Mouse (Mus musculus): ENCODE data around the gene Gm9945. TPM values are rescaled to one million over a fixed set of nuclear protein-coding genes. Genes with fewer than 3 reads are reported as not detected.
A peak's percentile ranks its signal among the peaks of the same experiment; 100 is the strongest.

The Gm9945 gene
- polyA plus RNA-seq, 1 experiment from 2014 or later = not detected

DNA sequence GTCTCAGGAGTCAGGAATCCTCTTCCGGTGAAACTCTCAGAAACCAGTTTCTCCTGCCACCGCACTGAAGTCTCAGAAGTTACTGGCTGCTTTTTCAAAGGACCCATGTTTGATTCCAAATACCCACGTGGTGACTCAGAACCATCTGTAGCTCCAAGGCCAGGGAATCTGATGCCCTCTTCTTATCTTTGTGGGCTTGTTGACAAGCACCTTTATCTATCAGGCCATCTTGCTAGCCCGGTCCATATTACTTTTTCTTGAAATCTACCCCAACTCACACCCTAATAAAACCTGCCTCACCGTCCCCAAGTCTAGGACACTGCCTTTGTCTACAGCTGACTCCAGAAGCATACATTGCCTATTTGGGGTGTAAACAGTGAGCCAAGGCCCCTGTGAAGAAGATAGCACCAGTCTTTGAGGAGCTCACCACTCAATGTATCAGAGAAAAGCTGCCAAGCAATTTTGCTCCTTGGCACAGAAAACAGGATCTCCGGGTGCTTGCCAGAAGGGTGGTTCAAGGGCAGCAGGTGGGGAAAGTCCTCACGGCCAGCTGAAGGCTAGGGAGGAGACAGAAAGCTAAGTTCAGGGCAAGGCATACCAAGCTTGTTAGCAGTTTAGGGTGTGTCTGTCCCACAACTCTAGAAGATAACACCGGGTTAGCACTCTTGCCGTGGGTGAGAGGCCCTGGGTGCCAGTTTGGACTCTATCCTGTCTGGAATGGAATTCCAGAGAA is 3.4 kb downstream of the Gm9945 start:
- peaks cover 52% of the 10 kb centered on the region for H3K27me3 ChIP-seq (ENCODE audit: control insufficient read depth, insufficient read depth, low read depth, low read length)
- H3K36me3 ChIP-seq (ENCODE audit: control insufficient read depth, insufficient read depth, low read length) = no peaks in the 10 kb centered on the region

DNA sequence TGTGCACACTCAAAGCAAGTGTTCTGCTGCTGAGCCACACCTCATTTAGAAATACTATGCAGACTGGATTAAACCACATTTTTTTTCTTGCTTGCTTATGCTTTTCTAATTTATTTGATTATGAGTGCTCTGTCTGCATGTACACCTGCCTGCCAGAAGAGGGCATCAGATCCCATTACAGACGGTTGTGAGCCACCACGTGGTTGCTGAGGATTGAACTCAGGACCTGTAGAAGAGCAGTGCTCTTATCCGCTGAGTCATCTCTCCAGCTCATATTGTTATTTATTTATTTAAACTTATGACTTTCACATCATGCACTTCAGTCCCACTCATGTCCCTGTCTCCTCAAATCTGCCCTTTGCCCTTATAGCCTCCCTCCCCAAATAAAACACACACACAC is 5.8 kb downstream of the Gm9945 start:
- Histone ChIP-seq H3K9ac (ENCODE audit: low read depth, low read length) (no peak overlapping the region), H3K4me2 (ENCODE audit: low read length) (no peak overlapping the region), H3K27ac (ENCODE audit: low read length) (no peak overlapping the region), H3K9me3 (replicated peaks; ENCODE audit: control insufficient read depth, low read length, poor library complexity, severe bottlenecking) (no peaks in the 10 kb centered on the region), H3K36me3 (ENCODE audit: control insufficient read depth, insufficient read depth, low read length) (no peaks in the 10 kb centered on the region), H3K27me3 (ENCODE audit: control insufficient read depth, insufficient read depth, low read depth, low read length) (peaks cover 32% of the 10 kb centered on the region), H3K4me1 (ENCODE audit: control insufficient read depth, insufficient read depth, low read length) (peaks cover 6% of the 10 kb centered on the region; the same call in 1 of the 2 replicates), H3K4me3 (ENCODE audit: low read depth, low read length) (no peak overlapping the region)
- ATAC-seq = no peak
- 46% methylated on average over 3 of the region's 3 CpGs for WGBS

More for the DNA sequence above, 3.4 kb downstream of the Gm9945 start:
- H3K27ac ChIP-seq (ENCODE audit: low read length) = no peak overlapping the region
- no peak overlapping the region for H3K4me3 ChIP-seq (ENCODE audit: low read depth, low read length)
- no peak overlapping the region for H3K4me2 ChIP-seq (ENCODE audit: low read length)
- ATAC-seq = no peak
- H3K9ac ChIP-seq (ENCODE audit: low read depth, low read length) = no peak overlapping the region
- peaks cover 16% of the 10 kb centered on the region; the same call in 1 of the 2 replicates for H3K4me1 ChIP-seq (ENCODE audit: control insufficient read depth, insufficient read depth, low read length)
- H3K9me3 ChIP-seq (replicated peaks; ENCODE audit: control insufficient read depth, low read length, poor library complexity, severe bottlenecking) = no peaks in the 10 kb centered on the region
- 75% methylated on average over 9 of the region's 9 CpGs for WGBS

DNA sequence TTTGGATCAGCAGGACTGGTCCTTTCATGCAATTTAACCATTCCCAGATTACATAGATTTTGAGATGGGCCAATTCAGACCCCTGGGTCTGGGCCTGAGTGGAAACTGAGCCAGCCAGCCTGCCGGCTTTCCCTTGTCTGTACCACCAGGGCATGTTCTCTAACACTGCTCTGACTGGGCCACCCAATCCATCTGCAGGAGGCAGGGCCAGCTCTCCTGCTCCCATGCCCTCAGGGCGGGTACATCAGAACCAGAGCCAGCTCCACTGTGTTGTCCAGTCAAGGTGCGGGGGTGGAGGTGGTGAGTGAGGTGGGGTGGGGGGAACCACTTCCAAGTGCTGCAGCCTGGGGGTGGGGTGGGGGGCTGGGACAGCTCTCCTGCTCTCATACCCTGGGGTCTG is 6.4 kb downstream of the Gm9945 start:
- H3K9me3 ChIP-seq (replicated peaks; ENCODE audit: control insufficient read depth, low read length, poor library complexity, severe bottlenecking) = no peaks in the 10 kb centered on the region
- H3K4me2 ChIP-seq (ENCODE audit: low read length) = no peak overlapping the region
- peak; percentile 42; the same call in 1 of the 2 replicates for ATAC-seq
- peaks cover 6% of the 10 kb centered on the region; the same call in 1 of the 2 replicates for H3K4me1 ChIP-seq (ENCODE audit: control insufficient read depth, insufficient read depth, low read length)
- no peak overlapping the region for H3K9ac ChIP-seq (ENCODE audit: low read depth, low read length)
- H3K27ac ChIP-seq (ENCODE audit: low read length) = no peak overlapping the region
- no peaks in the 10 kb centered on the region for H3K36me3 ChIP-seq (ENCODE audit: control insufficient read depth, insufficient read depth, low read length)
- H3K27me3 ChIP-seq (ENCODE audit: control insufficient read depth, insufficient read depth, low read depth, low read length) = peaks cover 28% of the 10 kb centered on the region
- no peak overlapping the region for H3K4me3 ChIP-seq (ENCODE audit: low read depth, low read length)
- 62% methylated on average over 3 of the region's 3 CpGs for WGBS

DNA sequence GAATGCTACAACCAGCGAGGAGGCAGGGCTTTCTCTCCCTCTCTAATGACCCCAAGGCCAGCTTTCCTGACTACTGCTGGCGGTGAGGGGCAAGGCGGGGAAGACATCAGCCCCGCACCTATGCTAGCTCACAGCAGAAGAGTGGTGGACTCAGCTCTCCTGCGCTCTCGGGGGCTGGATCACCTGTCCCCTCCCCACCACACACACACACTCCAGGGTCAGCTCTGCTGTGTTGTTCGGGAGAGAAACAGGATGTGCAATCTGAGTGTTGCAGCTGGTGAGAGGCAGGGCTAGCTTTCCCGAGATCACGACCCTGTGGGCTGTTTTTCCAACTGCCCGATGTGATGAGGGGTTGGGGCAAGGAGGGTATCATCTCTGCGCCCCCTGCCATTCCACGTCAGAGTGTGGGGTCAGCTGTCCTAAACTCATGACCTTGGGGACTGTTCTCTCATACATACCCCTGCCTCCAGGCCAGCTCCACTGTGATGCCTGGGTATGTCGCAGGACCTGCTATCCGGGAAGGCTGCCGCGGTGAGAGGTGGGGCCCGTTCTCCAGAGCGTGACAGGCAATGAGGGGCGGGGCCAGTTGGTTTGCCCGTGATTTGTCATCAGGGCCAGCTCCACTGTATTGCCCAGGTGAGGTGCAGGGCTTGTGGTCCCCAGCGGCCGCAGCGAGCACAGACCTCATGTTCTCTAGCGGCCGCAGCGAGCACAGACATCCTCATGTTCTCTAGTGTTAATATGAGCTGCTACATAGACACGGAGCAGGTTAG is 7.0 kb downstream of the Gm9945 start:
- Histone ChIP-seq H3K4me3 (ENCODE audit: low read depth, low read length) (peak overlapping the region; percentile 32), H3K9ac (ENCODE audit: low read depth, low read length) (peak overlapping the region; percentile 54; the same call in 1 of the 2 replicates)
- peak; percentile 47 for ATAC-seq

DNA sequence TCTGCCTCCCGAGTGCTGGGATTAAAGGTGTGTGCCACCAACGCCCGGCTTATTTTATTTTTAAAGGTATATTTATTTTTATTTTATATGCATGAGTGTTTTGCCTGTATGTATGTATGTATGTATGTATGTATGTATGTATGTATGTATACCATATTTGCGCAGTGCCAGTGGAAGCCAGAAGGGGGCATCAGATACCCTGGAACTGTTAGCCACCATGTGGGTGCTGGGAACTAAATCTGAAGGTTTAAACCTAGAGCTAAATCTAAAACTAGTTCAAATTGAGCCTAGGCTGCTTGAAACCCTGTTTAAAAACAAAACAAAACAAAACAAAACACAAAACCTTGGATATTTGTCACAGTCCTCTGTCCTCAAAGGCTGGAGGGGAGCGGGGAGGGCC is 9.0 kb downstream of the Gm9945 start:
- no peaks in the 10 kb centered on the region for H3K36me3 ChIP-seq (ENCODE audit: control insufficient read depth, insufficient read depth, low read length)
- peaks cover 6% of the 10 kb centered on the region; the same call in 1 of the 2 replicates for H3K4me1 ChIP-seq (ENCODE audit: control insufficient read depth, insufficient read depth, low read length)
- H3K4me3 ChIP-seq (ENCODE audit: low read depth, low read length) = no peak overlapping the region
- H3K9ac ChIP-seq (ENCODE audit: low read depth, low read length) = no peak overlapping the region
- H3K9me3 ChIP-seq (replicated peaks; ENCODE audit: control insufficient read depth, low read length, poor library complexity, severe bottlenecking) = no peaks in the 10 kb centered on the region
- WGBS = 84% methylated on average over 5 of the region's 5 CpGs
- no peak overlapping the region for H3K27ac ChIP-seq (ENCODE audit: low read length)
- ATAC-seq = no peak
- peaks cover 21% of the 10 kb centered on the region for H3K27me3 ChIP-seq (ENCODE audit: control insufficient read depth, insufficient read depth, low read depth, low read length)
- no peak overlapping the region for H3K4me2 ChIP-seq (ENCODE audit: low read length)

More for the DNA sequence above, 7.0 kb downstream of the Gm9945 start:
- Histone ChIP-seq H3K36me3 (ENCODE audit: control insufficient read depth, insufficient read depth, low read length) (no peaks in the 10 kb centered on the region), H3K9me3 (replicated peaks; ENCODE audit: control insufficient read depth, low read length, poor library complexity, severe bottlenecking) (no peaks in the 10 kb centered on the region), H3K27me3 (ENCODE audit: control insufficient read depth, insufficient read depth, low read depth, low read length) (peaks cover 25% of the 10 kb centered on the region), H3K4me1 (ENCODE audit: control insufficient read depth, insufficient read depth, low read length) (peaks cover 6% of the 10 kb centered on the region; the same call in 1 of the 2 replicates), H3K27ac (ENCODE audit: low read length) (no peak overlapping the region), H3K4me2 (ENCODE audit: low read length) (peak overlapping the region; percentile 56)
- WGBS = 16% methylated on average over 27 of the region's 27 CpGs

DNA sequence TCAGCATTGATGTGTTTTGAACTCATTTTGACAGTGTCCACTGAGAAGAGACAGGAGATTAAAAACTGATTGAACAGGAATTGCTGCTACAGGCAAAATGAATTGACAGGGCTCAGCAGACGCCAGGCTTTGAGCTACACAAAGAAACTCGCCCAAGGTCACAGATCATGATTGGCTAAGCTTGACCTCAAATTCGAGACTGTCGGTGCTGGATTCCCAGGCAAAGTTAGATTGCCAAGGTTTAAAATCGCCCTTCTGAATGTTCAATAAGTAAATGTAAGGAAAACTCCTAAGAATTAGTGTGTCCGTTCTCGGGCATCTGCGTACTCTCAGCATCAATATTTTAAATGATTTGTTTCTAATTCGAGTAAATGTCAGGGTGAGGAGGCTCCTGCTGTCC is 9.5 kb downstream of the Gm9945 start:
- H3K27ac ChIP-seq (ENCODE audit: low read length) = no peak overlapping the region
- no peak overlapping the region for H3K9ac ChIP-seq (ENCODE audit: low read depth, low read length)
- WGBS = 49% methylated on average over 9 of the region's 9 CpGs
- H3K36me3 ChIP-seq (ENCODE audit: control insufficient read depth, insufficient read depth, low read length) = no peaks in the 10 kb centered on the region
- H3K4me3 ChIP-seq (ENCODE audit: low read depth, low read length) = no peak overlapping the region
- H3K9me3 ChIP-seq (replicated peaks; ENCODE audit: control insufficient read depth, low read length, poor library complexity, severe bottlenecking) = no peaks in the 10 kb centered on the region
- ATAC-seq = no peak
- H3K4me2 ChIP-seq (ENCODE audit: low read length) = no peak overlapping the region
- H3K4me1 ChIP-seq (ENCODE audit: control insufficient read depth, insufficient read depth, low read length) = peaks cover 6% of the 10 kb centered on the region; the same call in 1 of the 2 replicates
- H3K27me3 ChIP-seq (ENCODE audit: control insufficient read depth, insufficient read depth, low read depth, low read length) = peaks cover 21% of the 10 kb centered on the region

DNA sequence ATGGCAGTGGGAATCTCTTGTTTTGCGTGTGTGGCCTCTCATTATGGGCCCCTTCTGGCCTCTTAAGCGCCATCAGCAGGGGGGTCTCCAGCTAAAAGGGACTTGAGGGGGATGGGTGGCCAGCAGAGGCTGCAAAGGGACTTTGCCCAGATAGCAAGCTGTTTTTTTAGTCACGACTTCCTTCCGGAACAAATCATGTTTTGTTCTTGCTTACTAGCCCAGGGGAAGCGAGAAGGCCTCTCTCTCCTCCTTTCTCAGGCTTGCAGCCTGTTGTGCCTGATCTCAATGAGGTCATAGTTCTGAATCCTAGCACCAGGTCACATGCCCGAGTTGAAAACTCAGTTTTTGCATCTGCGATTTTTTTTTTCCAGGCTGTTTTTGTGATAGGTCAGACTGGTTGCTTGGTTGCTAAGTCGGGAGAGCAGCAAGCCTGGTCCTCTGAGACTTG is 12.0 kb downstream of the Gm9945 start:
- no peak overlapping the region for H3K4me3 ChIP-seq (ENCODE audit: low read depth, low read length)
- H3K4me2 ChIP-seq (ENCODE audit: low read length) = no peak overlapping the region
- no peak overlapping the region for H3K9ac ChIP-seq (ENCODE audit: low read depth, low read length)
- WGBS = 4% methylated on average over 8 of the region's 8 CpGs
- H3K27ac ChIP-seq (ENCODE audit: low read length) = no peak overlapping the region
- H3K27me3 ChIP-seq (ENCODE audit: control insufficient read depth, insufficient read depth, low read depth, low read length) = peaks cover 12% of the 10 kb centered on the region
- H3K9me3 ChIP-seq (replicated peaks; ENCODE audit: control insufficient read depth, low read length, poor library complexity, severe bottlenecking) = no peaks in the 10 kb centered on the region
- no peak for ATAC-seq
- peaks cover 3% of the 10 kb centered on the region; the same call in 1 of the 2 replicates for H3K4me1 ChIP-seq (ENCODE audit: control insufficient read depth, insufficient read depth, low read length)
- no peaks in the 10 kb centered on the region for H3K36me3 ChIP-seq (ENCODE audit: control insufficient read depth, insufficient read depth, low read length)

DNA sequence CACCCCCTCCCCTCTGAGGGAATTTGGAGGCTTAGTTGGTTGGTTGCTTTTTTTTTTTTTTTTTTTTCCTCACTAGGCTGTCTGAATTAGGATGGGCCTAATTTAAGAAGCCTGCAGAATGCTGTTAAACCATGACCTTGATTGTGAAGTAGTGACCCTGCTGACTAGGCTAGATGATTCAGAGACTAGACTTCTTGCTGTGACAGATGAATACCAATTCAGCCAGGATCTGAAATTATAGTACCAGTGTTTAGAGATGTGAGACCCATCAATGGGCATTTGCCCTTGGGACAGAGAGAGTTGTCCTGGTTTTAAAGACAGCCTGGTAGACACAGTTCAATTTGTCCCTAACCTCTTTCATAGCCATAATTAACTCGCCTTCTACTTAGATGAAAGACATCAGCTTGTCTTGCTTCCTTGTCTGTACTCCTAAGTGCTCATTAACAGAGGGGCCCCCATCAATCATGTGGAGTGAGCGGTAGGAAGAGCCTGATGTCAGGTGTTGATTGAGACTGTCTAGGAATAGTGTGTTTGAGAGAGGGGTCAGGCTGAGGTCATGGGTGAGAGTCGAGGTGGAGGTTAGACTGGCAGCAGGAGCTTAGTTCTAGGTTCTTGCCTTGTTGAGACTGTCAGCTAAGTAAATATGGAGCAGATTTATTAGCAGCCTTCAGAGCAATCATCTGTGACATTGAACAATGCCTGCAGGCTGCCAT is 13.4 kb downstream of the Gm9945 start:
- no peak for ATAC-seq
- no peak overlapping the region for H3K27ac ChIP-seq (ENCODE audit: low read length)
- no peaks in the 10 kb centered on the region; the same call in 1 of the 2 replicates for H3K27me3 ChIP-seq (ENCODE audit: control insufficient read depth, insufficient read depth, low read depth, low read length)

More for the DNA sequence above, 13.4 kb downstream of the Gm9945 start:
- no peaks in the 10 kb centered on the region for H3K9me3 ChIP-seq (replicated peaks; ENCODE audit: control insufficient read depth, low read length, poor library complexity, severe bottlenecking)
- WGBS = 22% methylated on average over 3 of the region's 3 CpGs
- no peaks in the 10 kb centered on the region for H3K36me3 ChIP-seq (ENCODE audit: control insufficient read depth, insufficient read depth, low read length)
- H3K4me2 ChIP-seq (ENCODE audit: low read length) = no peak overlapping the region
- no peak overlapping the region for H3K9ac ChIP-seq (ENCODE audit: low read depth, low read length)
- H3K4me3 ChIP-seq (ENCODE audit: low read depth, low read length) = no peak overlapping the region
- H3K4me1 ChIP-seq (ENCODE audit: control insufficient read depth, insufficient read depth, low read length) = no peaks in the 10 kb centered on the region
